Mouse (Mus musculus) liver, embryonic 14.5 days (tissue): Measurements from ENCODE around the gene Ifit3b.

ENCODE experiments used
- CTCF ChIP-seq: IDR thresholded peaks from 2 replicates; pipeline ENCODE4 v1.5.1; 2016; ENCODE audit warnings: antibody characterized with exemption, low read depth, control low read depth
- EP300 ChIP-seq: IDR thresholded peaks from 2 replicates; pipeline ENCODE4 v1.6.1; 2016; ENCODE audit warnings: antibody characterized with exemption, low read depth

- no peak for TF ChIP-seq CTCF
- no peak for TF ChIP-seq EP300
These were observed 47.5 kb downstream of the Ifit3b start for GRCm38 (mm10) chr19:34655227-34655805.
